Mouse (Mus musculus) thymus, postnatal 25 days (tissue): Measurements from ENCODE around the gene Cyfip2.
A peak's percentile ranks its signal among the peaks of the same experiment; 100 is the strongest.
"Not testable (repeated sequence)": the region's sequence is repeated elsewhere in the genome, so short reads cannot be mapped to it uniquely, and the experiment has no call there.

ENCODE experiments used
- DNase-seq: peaks from one replicate; pipeline ENCODE4 v3.0.0; 2022

Cyfip2 gene

GRCm38 (mm10) chr11:46230184-46230583, 82.5 kb downstream of the Cyfip2 start:
- no peak for DNase-seq

DNA sequence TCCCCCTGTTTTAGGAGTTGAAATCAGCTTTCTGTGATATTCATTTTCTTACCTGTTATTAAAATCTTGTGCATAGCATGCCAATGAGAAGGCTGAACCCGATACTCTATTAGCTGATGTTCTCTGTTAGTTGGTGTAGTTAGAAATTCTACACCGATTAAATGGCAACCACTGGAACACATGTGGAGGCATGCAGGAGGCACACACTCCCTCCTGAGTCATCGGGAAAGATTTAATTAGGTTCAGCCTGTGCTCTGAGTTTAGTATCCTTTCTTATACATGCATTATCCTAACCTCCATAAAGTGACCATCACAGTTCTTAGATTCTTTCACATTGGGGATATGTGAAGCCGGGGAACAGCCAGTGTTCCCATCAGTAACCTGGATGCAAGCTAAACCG, 87.3 kb downstream of the Cyfip2 start:
- DNase-seq = no peak

DNA sequence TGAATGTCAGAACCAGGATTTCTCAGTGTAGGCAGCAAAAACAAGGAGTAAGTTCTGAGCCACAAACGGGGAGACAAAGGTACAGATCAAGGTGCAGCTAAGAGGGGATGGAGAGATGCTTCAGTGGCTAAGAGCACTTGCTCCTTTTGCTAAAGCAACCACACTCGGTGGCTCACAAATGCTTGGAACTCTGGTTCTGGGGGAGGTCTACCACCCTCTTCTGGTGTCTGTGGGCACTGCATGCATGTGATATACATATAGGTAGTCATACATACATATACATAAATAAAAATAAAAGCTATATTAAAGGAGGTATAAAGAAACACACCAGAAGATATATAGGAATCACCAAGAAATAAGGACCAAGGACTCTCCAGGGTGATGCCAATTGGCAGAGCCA, 89.1 kb downstream of the Cyfip2 start:
- no peak for DNase-seq

DNA sequence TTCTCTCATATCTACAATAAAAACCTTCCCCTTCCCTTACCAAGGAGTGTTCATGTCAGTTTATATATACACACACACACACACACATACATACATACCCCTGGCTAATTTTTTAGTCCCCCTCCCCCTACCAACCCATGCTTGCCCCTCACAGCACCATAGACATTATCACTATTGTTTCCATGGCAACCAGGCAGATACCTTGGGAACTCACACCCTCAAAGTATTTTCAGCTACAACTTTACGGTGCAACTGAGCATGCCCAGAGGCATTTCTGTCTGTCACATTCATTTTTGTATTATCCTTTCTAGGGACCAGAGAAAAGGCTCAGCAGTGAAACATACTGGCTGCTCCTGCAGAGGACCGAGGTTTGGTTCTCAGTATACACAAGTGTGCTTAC, 92.4 kb downstream of the Cyfip2 start:
- DNase-seq = no peak

DNA sequence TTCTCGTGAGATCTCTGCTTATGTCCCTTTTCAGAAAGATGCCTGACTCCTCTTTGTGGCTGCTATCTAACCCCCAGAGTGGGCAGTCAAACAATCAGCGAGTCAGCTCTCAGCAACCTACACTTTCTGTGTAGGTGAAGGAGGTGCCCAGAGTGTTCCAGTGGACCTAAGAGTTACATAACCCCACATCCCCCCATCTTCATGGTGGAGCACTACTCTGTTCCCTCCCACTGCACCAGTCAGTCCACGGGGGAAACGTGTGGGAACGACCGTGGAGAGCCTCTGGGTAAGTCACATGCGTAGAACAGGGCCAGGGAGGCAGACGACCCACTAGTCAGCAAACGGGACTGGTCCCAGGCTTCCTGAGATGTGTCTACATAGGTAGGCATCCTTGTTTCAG, 93.3 kb downstream of the Cyfip2 start:
- DNase-seq = no peak

DNA sequence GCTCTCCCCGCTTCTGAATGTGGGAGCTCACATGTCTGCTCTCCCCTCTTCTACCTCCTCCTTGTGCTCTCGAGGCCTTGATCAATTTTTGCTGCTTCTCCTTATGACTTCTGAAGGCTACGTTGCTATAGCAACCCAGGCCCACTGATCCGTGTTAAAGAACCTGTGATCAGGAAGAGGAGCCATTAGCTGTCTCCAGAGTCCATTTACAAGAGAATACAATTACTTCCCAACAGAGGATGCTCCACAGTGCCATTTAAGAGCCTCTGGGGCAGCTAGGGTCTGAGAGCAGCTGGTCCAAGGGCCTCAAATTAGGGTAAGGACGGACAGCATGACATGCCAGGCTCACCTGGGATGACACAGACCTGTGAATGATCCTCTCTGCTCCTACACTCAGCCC, 94.1 kb downstream of the Cyfip2 start:
- DNase-seq = no peak

GRCm38 (mm10) chr11:46217686-46218085, 95.0 kb downstream of the Cyfip2 start:
- DNase-seq = no peak

- peak; percentile 41 for DNase-seq
Measured at GRCm38 (mm10) chr11:46216669-46217068, 96.0 kb downstream of the Cyfip2 start.

DNA sequence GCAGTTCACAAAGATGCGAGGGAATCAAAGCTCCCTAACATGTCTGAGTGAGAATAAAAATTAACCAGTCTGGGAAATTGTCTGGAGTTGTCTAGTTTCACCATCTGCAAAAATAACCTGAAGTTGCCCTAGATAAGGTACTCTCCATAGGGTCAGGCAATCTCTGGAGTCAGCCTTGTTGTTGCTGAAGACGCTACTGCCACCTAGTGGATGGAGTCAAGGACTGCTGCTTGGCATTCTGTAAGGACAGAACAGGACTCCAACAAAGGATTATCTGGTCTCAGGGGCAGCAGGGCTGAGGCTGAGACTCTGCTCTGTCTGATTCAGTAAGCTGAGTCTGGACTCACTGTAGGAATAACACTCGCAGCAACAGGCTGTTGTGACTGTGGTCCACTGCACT, 97.3 kb downstream of the Cyfip2 start:
- peak; percentile 39 for DNase-seq

DNA sequence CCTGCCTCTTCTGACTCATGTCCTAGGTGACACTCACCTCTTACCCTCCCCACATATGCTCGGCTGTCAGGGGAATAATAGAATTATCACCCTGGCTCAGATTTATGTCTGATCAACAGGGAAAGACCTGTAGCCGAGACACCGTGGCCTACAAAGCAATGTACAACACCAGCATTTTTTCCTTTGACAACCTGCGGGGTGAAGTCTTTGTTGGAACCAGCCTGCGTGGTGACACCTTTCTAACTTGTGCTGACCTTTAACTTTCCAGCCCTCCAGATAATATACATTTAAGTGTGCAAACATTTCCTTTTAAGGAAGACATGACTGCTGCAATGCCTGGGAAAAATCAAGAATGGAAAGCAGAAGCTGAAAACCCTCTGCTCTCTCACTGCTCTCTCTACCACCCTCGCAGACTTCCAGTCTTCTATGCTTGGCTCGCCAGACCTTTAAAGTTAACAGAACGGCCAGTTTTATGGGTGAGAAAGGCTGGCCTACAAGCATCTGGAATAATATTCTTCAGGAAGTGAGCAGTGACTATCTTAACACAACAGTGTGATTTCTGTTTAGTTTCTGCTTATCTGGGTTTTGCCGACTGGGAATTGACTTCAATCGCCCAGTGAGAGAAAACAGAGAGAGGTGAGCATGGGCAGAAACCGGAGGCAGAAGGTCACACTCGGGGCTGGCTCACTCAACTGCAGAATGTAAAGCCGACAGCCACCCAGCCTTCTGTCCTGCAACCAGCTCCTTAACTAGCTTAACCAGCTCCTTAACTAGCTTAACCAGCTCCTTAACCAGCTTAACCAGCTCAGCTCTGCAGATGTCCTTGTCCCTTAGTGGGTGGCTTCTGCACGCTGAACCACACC, 98.1 kb downstream of the Cyfip2 start:
- DNase-seq = no peak

GRCm38 (mm10) chr11:46213844-46214243, 98.8 kb downstream of the Cyfip2 start:
- DNase-seq = no peak

GRCm38 (mm10) chr11:46211858-46212257, 100.8 kb downstream of the Cyfip2 start:
- no peak for DNase-seq

- DNase-seq = no peak
Measured at GRCm38 (mm10) chr11:46209884-46210283, 102.8 kb downstream of the Cyfip2 start.

DNA sequence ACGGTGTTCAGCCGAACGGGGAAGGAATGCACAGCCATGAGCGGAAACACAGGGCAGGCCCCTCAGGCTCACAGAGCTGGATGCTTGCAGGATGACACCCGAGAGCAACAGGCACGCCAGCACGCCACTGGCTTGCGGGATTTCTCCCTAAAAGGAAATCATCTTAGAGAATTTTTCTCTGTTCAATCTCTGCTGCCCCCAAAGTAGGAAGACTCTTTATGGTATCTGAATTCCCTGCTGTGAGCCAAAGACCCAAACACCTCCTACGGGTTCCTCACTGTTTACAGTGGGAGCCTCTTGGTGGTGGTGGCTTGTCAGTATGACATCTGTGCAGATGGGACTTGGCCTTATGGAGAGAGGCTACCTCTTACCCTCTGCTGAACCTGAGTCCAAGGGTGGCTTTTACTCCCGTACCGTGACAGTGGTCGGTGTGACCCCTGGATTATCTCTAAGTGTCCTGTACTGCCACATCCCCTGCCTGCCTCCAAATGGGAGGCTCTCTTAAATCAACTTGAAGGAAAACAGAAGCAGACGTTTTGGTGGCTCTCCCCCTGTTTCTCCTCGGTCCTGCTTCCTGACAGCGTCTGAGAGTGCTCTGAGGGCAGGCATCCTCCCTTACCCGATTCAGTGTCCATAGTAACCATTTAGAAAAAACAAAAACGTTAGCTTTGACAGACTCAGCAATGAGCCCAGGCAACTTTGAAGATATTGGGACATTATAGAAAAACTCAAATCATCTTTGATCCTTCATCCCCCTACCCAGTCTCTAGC, 106.8 kb downstream of the Cyfip2 start:
- DNase-seq = no peak

DNA sequence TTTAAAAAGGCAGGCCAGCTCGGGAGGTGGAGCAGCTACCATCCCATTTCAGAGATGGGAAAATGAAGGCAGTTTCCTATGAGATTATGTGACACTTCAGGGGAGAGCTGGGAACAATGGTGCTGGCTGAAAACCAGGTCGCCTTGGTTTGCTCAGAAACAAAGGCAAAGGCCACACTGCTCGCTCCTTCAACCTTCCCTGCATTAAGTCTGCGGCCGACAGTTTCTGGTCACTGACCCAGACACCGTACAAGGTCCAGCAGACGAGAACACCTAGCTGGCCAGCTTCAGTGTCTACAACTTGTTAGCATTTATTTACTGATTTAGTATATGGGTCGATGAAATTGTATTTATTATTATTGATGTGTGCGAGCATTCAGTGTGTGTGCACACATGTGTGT, 107.8 kb downstream of the Cyfip2 start:
- DNase-seq = no peak

GRCm38 (mm10) chr11:46202547-46202887, 110.1 kb downstream of the Cyfip2 start:
- DNase-seq = no peak

DNA sequence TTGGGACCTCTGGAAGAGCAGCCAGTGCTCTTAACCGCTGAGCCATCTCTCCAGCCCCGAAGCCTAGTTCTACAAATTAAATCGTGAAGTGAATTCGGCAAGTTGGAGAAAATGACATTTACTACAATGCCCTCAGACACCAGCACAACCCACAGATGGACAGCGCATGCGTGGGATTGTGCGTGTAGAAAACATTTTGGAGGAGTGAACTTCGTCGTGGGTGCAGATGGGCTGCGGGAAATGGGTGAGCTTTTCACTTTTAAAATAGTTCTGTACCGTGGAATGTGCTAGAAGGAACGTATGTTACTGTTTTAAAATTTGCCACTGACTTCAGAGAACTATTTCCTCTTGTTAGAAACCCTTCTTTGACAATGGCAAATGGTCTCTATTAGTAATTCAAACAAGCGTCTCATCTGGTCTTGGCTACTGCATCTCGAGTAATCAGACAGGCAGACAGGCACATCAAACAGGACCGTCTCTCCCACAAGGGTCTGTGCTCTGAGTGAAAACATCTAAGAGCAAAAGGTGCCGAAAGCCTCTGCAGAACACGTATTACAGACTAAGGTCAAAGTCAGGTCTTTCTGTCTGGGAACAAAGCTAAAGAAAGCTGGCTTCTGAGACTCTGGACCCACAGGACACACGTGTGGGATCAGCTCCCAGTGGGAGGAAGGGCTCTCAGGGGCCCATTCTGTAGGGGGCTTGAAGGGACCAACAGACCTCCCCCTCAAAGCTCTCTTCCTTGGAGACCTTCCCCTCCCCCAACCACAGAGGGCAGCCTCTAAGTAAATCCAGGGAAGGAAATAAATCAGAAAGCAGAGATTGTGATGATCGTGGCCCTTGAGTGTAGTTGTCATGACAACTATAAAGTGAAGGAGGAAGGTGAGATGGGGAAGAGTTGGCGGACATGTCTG, 110.8 kb downstream of the Cyfip2 start:
- DNase-seq = no peak

GRCm38 (mm10) chr11:46200664-46201063, 112.0 kb downstream of the Cyfip2 start:
- DNase-seq = no peak

GRCm38 (mm10) chr11:46194175-46194574, 118.5 kb downstream of the Cyfip2 start:
- DNase-seq = no peak

- DNase-seq = no peak
Measured at GRCm38 (mm10) chr11:46188283-46188682, 124.4 kb downstream of the Cyfip2 start.

- DNase-seq = no peak
Measured at GRCm38 (mm10) chr11:46185486-46185885, 127.2 kb downstream of the Cyfip2 start.

DNA sequence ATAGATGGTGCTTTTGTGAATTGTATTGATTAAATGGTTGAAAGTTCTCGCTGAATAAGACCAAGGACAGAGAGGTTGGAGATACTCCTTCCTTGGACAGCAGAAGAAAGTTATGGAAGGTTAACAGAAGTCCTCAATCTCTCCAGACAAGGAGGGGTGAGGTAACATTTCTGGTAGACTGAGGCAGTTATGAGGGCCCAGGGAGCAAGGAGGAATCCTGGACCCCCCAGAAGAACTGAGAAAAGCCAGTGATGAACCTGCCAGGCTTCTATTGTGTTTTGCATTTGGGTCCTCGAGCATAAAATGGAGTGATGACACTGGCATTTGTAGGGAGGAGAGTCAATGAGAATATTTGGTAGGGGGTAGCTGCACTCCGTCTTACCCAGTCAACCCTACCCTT, 127.7 kb downstream of the Cyfip2 start:
- DNase-seq = no peak

GRCm38 (mm10) chr11:46182031-46182430, 130.6 kb downstream of the Cyfip2 start:
- not testable (repeated sequence) for DNase-seq
